Mouse (Mus musculus) neural tube, embryonic 12.5 days (tissue): ENCODE results near the gene Tmem120a. TPM values are rescaled to one million over a fixed set of nuclear protein-coding genes. Genes with fewer than 3 reads are reported as not detected.
A peak's percentile ranks its signal among the peaks of the same experiment; 100 is the strongest.

Experiments used
- ATAC-seq: fragments of 200-750 bp; cut with Nextera tagmentation; 2 replicates; pipeline ENCODE4 v1.8.0; 2017; ENCODE audit warnings: low read depth, mild to moderate bottlenecking, moderate TSS enrichment, moderate library complexity; ENCODE audit not compliant: low FRiP score
- H3K27ac ChIP-seq: fragments of 300-500 bp; sonication (generic); 2 replicates; pipeline ENCODE4 v1.5.1; 2016
- H3K27me3 ChIP-seq: fragments of 300-500 bp; sonication (generic); replicated peaks from 2 replicates; pipeline ENCODE4 v1.6.1; 2016; ENCODE audit warnings: mild to moderate bottlenecking
- H3K36me3 ChIP-seq: fragments of 300-500 bp; sonication (generic); 2 replicates; pipeline ENCODE4 v1.6.1; 2016; ENCODE audit warnings: mild to moderate bottlenecking
- H3K4me1 ChIP-seq: fragments of 300-500 bp; sonication (generic); 2 replicates; pipeline ENCODE4 v1.6.1; 2016
- H3K4me2 ChIP-seq: fragments of 300-500 bp; sonication (generic); replicated peaks from 2 replicates; pipeline ENCODE4 v1.6.1; 2016; ENCODE audit warnings: mild to moderate bottlenecking
- H3K4me3 ChIP-seq: fragments of 300-500 bp; sonication (generic); 2 replicates; pipeline ENCODE4 v1.5.1; 2016
- H3K9ac ChIP-seq: fragments of 300-500 bp; sonication (generic); 2 replicates; pipeline ENCODE4 v1.6.1; 2016; ENCODE audit warnings: mild to moderate bottlenecking
- H3K9me3 ChIP-seq: fragments of 300-500 bp; sonication (generic); 2 replicates; pipeline ENCODE4 v1.6.1; 2016; ENCODE audit warnings: mild to moderate bottlenecking
- WGBS: fragments of 180-500 bp; shearing (Covaris S2); methylation state at CpG from one replicate; pipeline ENCODE4 v1.1.7; 2016; 5-methylcytosine and 5-hydroxymethylcytosine counted together
- polyA plus RNA-seq: library from polyadenylated mRNA; unstranded; fragments of >200 nt; fragmentation: Nextera tagmentation; extraction: Ambion mirVana; gene quantifications from 2 replicates; pipeline ENCODE4 v1.2.1, GENCODE M21; 2016

The Tmem120a gene
- 73.5 and 74.7 TPM in 2 replicates for polyA plus RNA-seq

DNA sequence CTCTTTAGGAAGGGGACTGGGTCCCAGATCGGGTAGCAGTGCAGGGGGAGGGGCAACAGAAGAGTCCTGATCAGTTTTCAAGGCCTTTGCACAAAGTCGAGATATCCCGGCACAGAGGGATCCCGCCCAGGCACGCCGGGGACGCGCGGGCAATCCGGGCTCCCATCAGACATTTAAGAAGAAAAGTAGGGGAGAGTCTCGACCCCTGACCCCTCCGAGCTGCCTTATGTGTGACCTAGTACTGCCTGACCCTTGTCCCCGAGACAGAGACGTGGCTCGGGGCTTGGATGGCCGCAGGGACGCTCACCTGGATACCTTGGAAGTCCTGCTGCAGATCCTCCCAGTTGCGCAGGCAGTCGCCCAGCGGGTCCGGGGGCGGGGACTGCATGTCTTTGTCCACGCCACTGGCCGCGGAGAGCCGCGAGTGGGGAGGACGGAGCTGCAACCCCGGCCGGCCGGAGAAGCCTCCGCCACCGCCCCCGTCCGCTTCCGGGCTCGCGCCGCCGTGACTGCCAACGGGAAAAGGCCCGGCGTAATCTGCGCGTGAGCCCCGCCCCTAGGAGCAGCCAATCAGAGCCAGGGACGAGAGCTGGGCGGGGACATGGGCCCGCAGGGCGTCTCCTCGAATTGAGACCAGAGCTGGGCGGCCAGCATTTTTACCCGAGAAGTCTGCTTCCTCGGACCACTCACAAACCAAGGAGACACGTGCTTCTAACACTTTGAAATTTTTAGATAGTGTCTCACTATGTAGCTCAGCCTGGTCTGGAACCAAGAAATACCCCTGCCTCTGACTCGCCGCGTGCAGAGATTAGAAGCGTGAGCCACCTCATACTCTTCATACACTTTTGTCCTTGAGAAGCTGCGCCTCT lies at the start of gene Tmem120a:
Gene Tmem120a, minus strand, starts transcription at position 708 of the 869 bp plus-strand sequence.
- no peaks in the 10 kb centered on the region for H3K27me3 ChIP-seq
- H3K4me3 ChIP-seq: peak within 1 kb of the TSS; percentile 85
- H3K9ac ChIP-seq: peak within 1 kb of the TSS; percentile 84
- H3K36me3 ChIP-seq: peaks cover 18% of the 10 kb centered on the region
- WGBS: under 1% methylated on average over 60 of the region's 60 CpGs
- H3K4me2 ChIP-seq: peak within 1 kb of the TSS; percentile 96
- peaks cover 16% of the 10 kb centered on the region; the same call in 1 of the 2 replicates for H3K9me3 ChIP-seq
- H3K27ac ChIP-seq: no peak within 1 kb of the TSS
- peaks cover 14% of the 10 kb centered on the region for H3K4me1 ChIP-seq
- ATAC-seq: peak; percentile 94

DNA sequence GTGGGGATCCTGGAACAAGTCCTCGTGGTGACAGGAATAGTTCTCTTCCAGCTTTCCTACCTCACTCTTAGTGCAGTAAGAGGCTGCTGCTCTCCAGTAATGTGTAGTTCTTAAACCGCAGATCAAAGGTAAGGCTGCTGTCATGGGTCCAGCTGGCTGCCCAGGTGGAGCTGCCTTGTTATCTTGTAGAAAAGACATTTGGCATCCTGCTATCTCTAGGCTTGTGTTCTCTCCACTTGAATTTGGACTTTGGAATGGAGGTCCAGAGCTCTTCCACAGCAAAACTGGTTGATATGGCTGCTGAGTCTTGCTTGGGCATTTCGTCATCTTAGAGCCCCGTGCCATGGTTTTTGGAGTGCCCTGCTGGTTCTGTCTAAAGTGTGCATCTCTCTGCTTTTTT lies 38.7 kb upstream of the Tmem120a start:
- Histone ChIP-seq H3K4me3 (no peak overlapping the region), H3K36me3 (peaks cover 65% of the 10 kb centered on the region), H3K9me3 (no peaks in the 10 kb centered on the region), H3K4me2 (no peak overlapping the region), H3K27ac (no peak overlapping the region), H3K27me3 (no peaks in the 10 kb centered on the region), H3K4me1 (peaks cover 19% of the 10 kb centered on the region), H3K9ac (no peak overlapping the region)
- WGBS: 94% methylated on average over 4 of the region's 4 CpGs
- ATAC-seq: no peak

DNA sequence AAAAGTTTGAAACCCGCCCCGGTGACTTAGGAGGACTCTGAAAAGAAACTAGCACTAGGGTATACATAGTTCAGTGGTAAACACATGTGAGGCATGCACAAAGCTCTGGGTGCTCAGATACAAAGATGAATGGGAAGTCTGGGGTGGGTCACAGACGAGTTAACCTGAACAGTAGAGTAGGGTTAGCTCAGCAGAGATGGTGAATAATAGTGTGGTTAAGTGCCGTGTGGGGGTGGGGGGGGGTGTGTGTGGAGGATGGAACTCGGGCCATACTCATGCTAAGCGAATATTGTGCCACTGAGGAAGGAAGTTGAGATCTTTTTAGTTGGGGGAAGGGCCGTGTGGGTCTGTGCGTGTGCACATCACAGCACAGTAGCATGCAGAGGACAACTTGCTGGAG lies 36.1 kb upstream of the Tmem120a start:
- ATAC-seq: no peak
- 86% methylated on average over 8 of the region's 8 CpGs for WGBS
- Histone ChIP-seq H3K27ac (no peak overlapping the region), H3K9me3 (no peaks in the 10 kb centered on the region), H3K4me2 (peak overlapping the region; percentile 84), H3K9ac (0 out of 2 replicates have a peak overlapping the region, but pooled peaks have one; percentile 30), H3K4me1 (peaks cover 22% of the 10 kb centered on the region), H3K4me3 (no peak overlapping the region), H3K36me3 (peaks cover 39% of the 10 kb centered on the region), H3K27me3 (no peaks in the 10 kb centered on the region)

DNA sequence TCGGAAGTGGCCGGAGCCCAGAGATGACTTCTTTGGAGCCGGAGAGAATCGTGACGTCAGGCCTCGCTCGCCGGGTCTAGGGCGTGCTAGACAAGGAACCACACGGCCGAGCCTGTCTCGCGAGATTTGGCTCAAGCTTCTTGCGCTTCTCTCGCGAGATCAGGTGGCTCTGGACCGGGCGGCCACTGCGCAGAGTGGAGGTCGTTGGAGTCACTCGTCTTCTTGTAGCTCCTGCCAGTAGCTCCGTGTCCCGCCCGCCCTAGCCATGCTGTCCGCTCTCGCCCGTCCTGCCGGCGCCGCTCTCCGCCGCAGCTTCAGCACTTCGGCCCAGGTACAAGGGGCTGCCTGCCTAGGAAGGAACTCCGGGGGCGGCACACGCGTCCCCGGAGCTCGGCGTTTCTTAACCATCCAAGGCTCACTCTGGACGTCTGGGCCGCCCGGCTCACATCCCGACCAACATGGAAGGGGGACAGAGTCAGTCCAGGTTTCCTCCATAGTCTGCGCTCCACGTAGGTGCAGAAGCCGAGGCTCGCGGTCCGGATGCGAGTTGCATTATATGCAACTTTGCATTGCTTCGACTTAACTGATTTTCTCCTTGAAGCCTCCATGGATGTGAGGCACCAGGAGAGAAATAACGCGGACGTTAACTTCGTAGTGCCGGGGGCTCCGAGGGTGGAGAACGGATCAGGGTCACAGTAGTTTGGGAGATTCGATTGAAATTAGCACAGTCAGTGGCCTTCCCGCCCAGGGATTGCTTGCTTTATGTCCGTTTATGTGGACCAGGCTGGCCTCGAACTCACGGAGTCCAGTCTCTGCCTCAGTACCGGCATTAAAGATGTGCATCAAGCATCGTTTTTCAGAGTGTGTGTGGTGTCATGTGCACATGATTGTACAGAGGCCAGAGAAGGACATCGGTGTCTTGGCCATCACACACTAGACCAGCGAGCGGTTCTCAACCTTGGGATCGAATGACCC lies 34.5 kb upstream of the Tmem120a start, which contains the start of gene Mdh2:
Gene Mdh2, plus strand, starts transcription at position 10 of the 975 bp plus-strand sequence.
- peak within 1 kb of the TSS; percentile 75 for H3K27ac ChIP-seq
- no peaks in the 10 kb centered on the region for H3K9me3 ChIP-seq
- H3K27me3 ChIP-seq: no peaks in the 10 kb centered on the region
- peak within 1 kb of the TSS; percentile 80 for H3K4me3 ChIP-seq
- H3K4me2 ChIP-seq: peak within 1 kb of the TSS; percentile 84
- WGBS: 1% methylated on average over 70 of the region's 70 CpGs
- H3K4me1 ChIP-seq: peaks cover 22% of the 10 kb centered on the region
- peaks cover 23% of the 10 kb centered on the region for H3K36me3 ChIP-seq
- H3K9ac ChIP-seq: peak within 1 kb of the TSS; percentile 96
- ATAC-seq: peak; percentile 99

DNA sequence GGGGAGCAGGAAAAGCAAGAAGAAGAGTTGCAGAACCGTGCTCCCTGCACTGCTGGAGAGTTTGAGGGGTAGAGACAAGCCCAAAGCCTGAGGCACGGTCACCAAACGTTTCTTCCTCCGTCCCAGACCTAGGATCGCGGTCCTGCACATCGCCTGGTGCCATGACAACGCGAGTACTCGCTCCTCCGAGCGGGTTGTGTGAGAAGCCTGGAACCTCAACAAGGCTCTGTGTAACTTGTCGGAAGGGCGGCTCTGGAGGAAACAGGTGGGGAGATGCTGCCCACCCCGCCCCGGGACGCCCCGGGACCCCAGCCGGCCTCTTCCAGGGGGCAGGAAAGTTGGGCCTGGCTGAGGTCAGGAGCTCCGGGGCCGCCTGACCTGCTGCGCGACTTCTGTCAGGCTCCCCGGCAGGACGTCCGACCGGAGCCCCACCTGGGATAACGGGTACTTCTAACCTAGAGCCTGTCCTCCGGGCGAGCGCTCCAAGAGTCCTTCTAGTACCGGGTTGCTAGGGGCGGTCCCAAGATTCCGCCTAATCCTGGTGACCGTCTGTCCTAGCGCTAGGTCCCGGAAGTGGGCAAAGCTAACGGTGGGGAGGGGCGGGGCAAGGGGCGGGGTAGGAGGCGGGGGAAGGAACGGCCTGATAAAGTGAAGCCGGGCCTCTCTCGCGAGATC lies 33.7 kb upstream of the Tmem120a start, which contains the start of gene Styxl1:
Gene Styxl1, minus strand, starts transcription at position 590 of the 675 bp plus-strand sequence.
- peaks cover 15% of the 10 kb centered on the region for H3K36me3 ChIP-seq
- H3K27ac ChIP-seq: peak within 1 kb of the TSS; percentile 75
- peak within 1 kb of the TSS; percentile 84 for H3K4me2 ChIP-seq
- peaks cover 22% of the 10 kb centered on the region for H3K4me1 ChIP-seq
- H3K4me3 ChIP-seq: peak within 1 kb of the TSS; percentile 80
- WGBS: under 1% methylated on average over 45 of the region's 45 CpGs
- ATAC-seq: peak; percentile 94
- H3K27me3 ChIP-seq: no peaks in the 10 kb centered on the region
- peak within 1 kb of the TSS; percentile 96 for H3K9ac ChIP-seq
- H3K9me3 ChIP-seq: no peaks in the 10 kb centered on the region

DNA sequence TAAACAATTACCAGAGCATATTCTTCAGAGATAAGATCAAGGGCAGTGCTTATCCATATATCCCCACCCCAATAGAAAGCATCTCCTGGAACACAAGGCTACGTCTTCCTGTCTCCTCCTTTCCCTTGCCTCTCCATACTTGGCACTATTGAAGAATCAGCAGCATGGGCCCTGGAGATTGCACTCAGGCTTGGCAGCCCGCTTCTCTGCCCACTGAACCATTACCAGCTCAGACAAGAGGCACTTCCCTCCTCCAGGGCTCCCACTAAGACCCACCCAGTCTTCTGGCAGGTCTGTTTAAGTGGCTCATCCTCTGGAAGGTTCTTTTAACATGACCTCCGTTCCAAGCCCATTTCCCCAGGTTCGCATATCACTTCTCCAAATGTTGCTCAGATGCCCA lies 32.3 kb upstream of the Tmem120a start:
- Histone ChIP-seq H3K27ac (no peak overlapping the region), H3K9ac (no peak overlapping the region), H3K4me2 (no peak overlapping the region), H3K9me3 (no peaks in the 10 kb centered on the region), H3K4me3 (no peak overlapping the region), H3K27me3 (no peaks in the 10 kb centered on the region), H3K36me3 (peaks cover 2% of the 10 kb centered on the region; the same call in 1 of the 2 replicates), H3K4me1 (peaks cover 22% of the 10 kb centered on the region)
- WGBS: 92% methylated on average over 4 of the region's 4 CpGs
- no peak for ATAC-seq

DNA sequence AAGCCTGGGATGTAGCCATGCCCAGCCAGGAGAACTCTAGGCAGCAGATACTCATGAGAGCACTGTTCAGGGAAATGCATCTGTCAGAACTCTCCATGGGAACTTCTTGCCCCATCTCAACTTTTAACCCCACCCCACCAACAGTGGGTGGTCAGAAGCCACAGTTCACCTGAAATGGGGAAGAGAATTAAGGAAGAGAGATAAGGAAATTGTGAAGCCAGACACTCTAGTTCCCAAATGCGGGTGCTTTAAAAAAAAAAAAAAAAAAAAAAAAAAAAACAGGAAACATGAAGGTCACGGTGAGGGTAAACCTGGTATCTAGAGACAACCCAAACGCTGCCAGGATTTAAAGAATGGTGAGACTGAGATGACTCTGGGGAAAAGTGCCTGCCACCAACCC lies 28.3 kb upstream of the Tmem120a start:
- Histone ChIP-seq H3K4me3 (no peak overlapping the region), H3K36me3 (no peaks in the 10 kb centered on the region), H3K4me2 (no peak overlapping the region), H3K4me1 (0 out of 2 replicates have a peak, but pooled peaks cover 2% of the 10 kb centered on the region), H3K9me3 (no peaks in the 10 kb centered on the region), H3K27me3 (no peaks in the 10 kb centered on the region), H3K27ac (no peak overlapping the region), H3K9ac (no peak overlapping the region)
- 78% methylated on average over 3 of the region's 3 CpGs for WGBS
- ATAC-seq: no peak

DNA sequence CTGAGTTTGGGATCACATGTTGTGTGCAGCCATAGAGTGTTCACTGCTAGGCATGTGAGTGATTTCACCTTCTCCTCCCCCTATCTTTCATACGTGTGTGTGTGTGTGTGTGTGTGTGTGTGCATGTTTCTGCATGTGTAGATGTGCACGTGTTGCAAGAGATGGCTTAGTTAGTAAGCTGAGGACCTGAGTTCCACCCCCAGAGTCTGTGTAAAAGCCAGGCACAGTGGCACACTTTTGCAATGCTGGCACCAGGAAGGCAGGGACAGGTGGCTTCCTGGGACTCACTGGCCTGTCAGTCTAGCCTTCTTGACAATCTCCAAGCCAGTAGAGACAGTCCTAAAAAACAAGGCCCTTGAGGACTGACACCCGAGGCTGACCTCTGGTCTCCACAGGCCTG lies 20.7 kb upstream of the Tmem120a start:
- Histone ChIP-seq H3K9ac (no peak overlapping the region), H3K27me3 (no peaks in the 10 kb centered on the region), H3K4me1 (no peaks in the 10 kb centered on the region), H3K4me3 (no peak overlapping the region), H3K27ac (no peak overlapping the region), H3K4me2 (no peak overlapping the region), H3K9me3 (no peaks in the 10 kb centered on the region), H3K36me3 (no peaks in the 10 kb centered on the region)
- WGBS: 68% methylated on average over 3 of the region's 3 CpGs
- no peak for ATAC-seq

DNA sequence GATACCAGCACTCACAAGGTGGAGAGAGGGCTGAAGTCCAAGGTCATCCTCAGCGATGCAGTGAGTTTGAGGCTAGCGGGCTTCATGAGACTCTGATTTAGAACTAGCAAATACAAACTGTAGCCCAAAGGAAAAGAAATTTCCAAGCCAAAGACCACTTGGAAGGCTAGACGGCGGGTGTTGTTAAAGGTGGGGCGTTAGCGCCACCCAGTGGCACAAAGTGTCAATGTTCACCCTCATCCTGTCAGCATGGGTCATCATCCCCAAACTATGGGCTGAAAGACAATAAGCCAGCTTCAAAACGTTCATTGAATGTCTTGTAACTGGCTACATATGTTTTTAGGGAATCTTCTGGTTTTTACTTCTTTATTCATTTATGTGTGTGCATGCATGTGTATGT lies 19.3 kb upstream of the Tmem120a start:
- H3K4me1 ChIP-seq: no peaks in the 10 kb centered on the region
- ATAC-seq: no peak
- H3K4me2 ChIP-seq: no peak overlapping the region
- H3K27me3 ChIP-seq: no peaks in the 10 kb centered on the region
- no peaks in the 10 kb centered on the region for H3K36me3 ChIP-seq
- H3K9me3 ChIP-seq: no peaks in the 10 kb centered on the region
- H3K9ac ChIP-seq: no peak overlapping the region
- no peak overlapping the region for H3K27ac ChIP-seq
- no peak overlapping the region for H3K4me3 ChIP-seq
- WGBS: 4% methylated on average over 7 of the region's 7 CpGs

DNA sequence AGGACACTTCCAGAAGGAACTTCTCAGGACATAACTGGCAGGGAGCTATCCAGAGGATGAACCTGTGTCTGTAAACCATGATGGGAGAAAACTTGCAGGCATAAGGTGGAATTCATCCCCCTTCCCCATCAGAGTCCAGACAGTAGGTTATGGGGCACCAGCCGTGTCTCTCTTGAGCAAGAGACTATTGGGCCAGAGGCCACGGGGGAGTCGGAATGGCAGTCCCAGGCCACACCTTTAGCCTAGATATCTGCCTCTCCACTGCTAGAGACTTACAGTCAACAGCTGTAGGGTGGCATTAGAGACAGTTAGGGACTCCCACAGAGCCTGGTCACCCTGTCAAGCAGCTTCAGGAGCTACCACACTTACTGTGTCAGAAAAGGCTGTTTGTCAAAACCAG lies 17.6 kb upstream of the Tmem120a start:
- H3K36me3 ChIP-seq: no peaks in the 10 kb centered on the region
- no peak overlapping the region for H3K9ac ChIP-seq
- no peaks in the 10 kb centered on the region for H3K9me3 ChIP-seq
- H3K4me3 ChIP-seq: no peak overlapping the region
- WGBS: 72% methylated on average over 3 of the region's 3 CpGs
- ATAC-seq: no peak
- H3K4me2 ChIP-seq: no peak overlapping the region
- no peaks in the 10 kb centered on the region for H3K4me1 ChIP-seq
- no peaks in the 10 kb centered on the region for H3K27me3 ChIP-seq
- no peak overlapping the region for H3K27ac ChIP-seq

DNA sequence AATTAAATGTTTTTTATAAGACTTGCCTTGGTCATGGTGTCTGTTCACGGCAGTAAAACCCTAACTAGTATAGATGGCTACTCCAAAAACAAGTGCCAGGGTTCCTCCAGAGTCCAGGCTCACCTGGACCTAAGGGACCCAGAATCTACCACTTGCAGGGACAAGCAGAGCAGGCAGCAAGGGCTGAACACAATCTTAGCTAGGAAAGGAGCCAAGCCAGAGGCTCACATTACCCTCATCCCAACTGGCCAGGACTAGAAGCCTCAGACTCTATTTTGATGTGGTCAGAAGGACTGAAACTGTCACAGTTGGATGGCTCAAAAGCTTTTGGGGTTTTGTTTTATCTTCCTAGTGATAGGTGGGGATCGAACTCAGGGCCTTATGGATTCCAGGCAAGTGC lies 7.3 kb upstream of the Tmem120a start:
- H3K4me2 ChIP-seq: no peak overlapping the region
- H3K27ac ChIP-seq: no peak overlapping the region
- H3K27me3 ChIP-seq: no peaks in the 10 kb centered on the region
- no peak overlapping the region for H3K9ac ChIP-seq
- 80% methylated on average over 2 of the region's 2 CpGs for WGBS
- H3K4me3 ChIP-seq: no peak overlapping the region
- peaks cover 17% of the 10 kb centered on the region; the same call in 1 of the 2 replicates for H3K9me3 ChIP-seq
- no peaks in the 10 kb centered on the region for H3K36me3 ChIP-seq
- H3K4me1 ChIP-seq: no peaks in the 10 kb centered on the region
- no peak for ATAC-seq
